Mouse (Mus musculus): ENCODE data around the gene Tmem270. TPM values are rescaled to one million over a fixed set of nuclear protein-coding genes. Genes with fewer than 3 reads are reported as not detected.

Tmem270 gene
- polyA plus RNA-seq, 1 experiment from 2014 or later = not detected

DNA sequence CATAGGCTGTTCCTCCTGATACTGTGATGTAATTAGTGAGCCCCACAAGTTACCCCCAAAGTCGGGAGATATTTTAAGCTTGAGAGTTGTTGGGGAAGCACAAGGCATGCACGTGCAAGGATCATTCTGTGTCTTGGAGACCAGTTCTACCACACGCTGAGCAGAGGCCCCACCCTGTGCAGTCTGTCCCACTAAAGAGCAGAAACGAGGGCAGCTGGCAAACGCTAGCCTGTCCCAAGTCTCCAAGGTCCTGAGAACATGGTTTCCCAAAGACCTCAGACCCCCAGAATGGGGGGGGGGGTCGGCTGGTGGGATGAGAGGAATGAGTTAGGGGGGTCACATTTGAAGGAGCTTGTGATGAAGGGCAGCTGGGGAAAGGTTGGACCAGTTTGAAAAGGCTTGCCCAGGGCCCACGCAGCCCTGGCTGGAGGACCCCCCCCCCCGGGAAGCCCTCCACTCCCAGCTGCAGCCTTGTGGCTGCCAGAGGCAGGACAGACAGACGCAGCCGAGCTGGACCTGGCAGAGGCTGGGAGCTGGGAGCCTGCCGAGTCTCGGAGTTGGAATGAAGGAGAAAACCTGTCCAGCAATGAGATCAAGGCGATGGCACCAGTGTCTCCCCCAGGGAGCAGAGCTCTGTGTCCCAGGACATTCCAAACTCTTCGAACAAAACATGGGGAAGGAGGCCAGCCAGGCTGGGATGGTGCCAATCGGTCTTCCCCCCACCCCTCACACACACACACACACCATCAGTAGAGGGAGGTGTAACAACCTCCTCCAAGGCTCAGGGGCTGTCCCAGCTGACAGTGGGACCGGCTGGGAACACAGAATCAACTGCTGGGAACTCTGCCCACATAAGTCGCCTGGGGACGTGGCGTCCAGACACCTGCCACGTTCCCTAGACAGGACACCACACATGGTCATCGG lies 32.3 kb downstream of the Tmem270 start:
- no peak overlapping the region for H3K4me2 ChIP-seq (replicated peaks)
- no peaks in the 10 kb centered on the region for H3K9me3 ChIP-seq
- ATAC-seq (ENCODE audit: low FRiP score, low read depth) = no peak
- H3K27me3 ChIP-seq (replicated peaks) = no peaks in the 10 kb centered on the region
- H3K4me1 ChIP-seq = no peaks in the 10 kb centered on the region
- H3K27ac ChIP-seq = no peak overlapping the region
- H3K4me3 ChIP-seq = no peak overlapping the region
- H3K9ac ChIP-seq = no peak overlapping the region
- no peaks in the 10 kb centered on the region for H3K36me3 ChIP-seq
- WGBS = 76% methylated on average over 21 of the region's 21 CpGs

DNA sequence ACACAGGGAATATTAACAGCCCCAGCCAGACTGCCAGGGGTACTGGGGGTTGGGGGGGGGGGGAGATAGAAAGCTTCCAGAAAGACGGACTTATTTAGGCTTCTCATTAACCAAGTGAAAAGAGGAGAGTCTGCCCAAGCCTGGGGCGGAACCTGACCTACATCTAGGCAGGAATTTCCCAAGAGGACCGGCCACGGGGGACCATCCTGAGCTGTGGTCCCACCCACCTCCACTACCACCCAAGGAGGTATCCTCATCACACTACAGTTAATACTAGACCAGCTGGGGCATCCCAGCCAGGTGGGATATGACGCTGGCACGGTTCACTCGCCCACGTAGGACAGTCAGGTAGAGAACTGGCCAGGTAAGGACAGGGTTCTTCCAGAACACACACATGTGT lies 33.5 kb downstream of the Tmem270 start:
- Histone ChIP-seq H3K9ac (no peak overlapping the region), H3K27me3 (replicated peaks) (no peaks in the 10 kb centered on the region), H3K27ac (no peak overlapping the region), H3K4me1 (no peaks in the 10 kb centered on the region), H3K9me3 (no peaks in the 10 kb centered on the region), H3K4me3 (no peak overlapping the region), H3K4me2 (replicated peaks) (no peak overlapping the region), H3K36me3 (no peaks in the 10 kb centered on the region)
- WGBS = 85% methylated on average over 8 of the region's 8 CpGs
- no peak for ATAC-seq (ENCODE audit: low FRiP score, low read depth)

DNA sequence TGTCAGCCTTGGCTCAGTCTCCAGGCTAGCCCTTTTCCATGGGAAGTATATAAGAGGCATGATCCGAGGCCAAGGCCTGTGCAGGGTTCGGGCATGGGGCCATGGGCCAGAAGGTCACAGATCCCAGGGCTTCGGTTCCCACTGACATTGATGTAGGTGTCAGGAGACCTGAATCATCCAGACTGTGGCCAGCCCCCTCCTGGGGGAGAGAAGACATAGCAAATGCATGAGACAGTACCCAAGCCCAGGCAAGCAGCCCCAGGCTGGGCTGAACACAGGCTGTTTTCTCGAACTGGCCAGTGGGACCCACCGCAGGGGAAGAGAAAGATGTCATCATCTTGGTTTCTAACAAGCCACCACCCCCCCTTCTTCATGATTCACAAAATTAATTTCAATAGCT lies 33.9 kb downstream of the Tmem270 start:
- Histone ChIP-seq H3K9me3 (no peaks in the 10 kb centered on the region), H3K4me2 (replicated peaks) (no peak overlapping the region), H3K4me3 (no peak overlapping the region), H3K36me3 (no peaks in the 10 kb centered on the region), H3K9ac (no peak overlapping the region), H3K27ac (no peak overlapping the region), H3K27me3 (replicated peaks) (no peaks in the 10 kb centered on the region), H3K4me1 (no peaks in the 10 kb centered on the region)
- WGBS = 82% methylated on average over 5 of the region's 5 CpGs
- ATAC-seq (ENCODE audit: low FRiP score, low read depth) = no peak

DNA sequence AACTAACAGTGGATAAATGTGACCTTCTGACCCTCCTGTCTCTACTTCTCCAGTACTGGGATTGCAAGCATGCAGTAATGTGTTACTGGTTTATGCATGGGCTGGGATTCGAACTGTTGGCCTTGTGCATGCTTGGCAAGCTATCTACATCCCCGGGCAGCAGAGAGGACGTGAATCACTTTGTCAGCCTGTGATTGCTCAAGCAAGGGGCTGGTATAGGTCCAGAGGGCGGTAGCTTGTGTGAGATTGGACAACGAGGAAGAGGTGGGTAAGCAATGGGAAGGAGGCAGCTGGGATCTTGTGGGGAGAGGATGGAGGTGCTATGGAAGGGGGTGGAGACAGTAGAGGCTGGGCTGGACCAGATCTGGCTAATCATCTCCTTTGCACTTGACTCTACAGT lies 38.0 kb downstream of the Tmem270 start:
- Histone ChIP-seq H3K9me3 (no peaks in the 10 kb centered on the region), H3K4me3 (no peak overlapping the region), H3K36me3 (no peaks in the 10 kb centered on the region), H3K4me2 (replicated peaks) (no peak overlapping the region), H3K27ac (no peak overlapping the region), H3K4me1 (no peaks in the 10 kb centered on the region), H3K27me3 (replicated peaks) (no peaks in the 10 kb centered on the region), H3K9ac (no peak overlapping the region)
- no peak for ATAC-seq (ENCODE audit: low FRiP score, low read depth)
- WGBS = 84% methylated on average over 5 of the region's 5 CpGs

DNA sequence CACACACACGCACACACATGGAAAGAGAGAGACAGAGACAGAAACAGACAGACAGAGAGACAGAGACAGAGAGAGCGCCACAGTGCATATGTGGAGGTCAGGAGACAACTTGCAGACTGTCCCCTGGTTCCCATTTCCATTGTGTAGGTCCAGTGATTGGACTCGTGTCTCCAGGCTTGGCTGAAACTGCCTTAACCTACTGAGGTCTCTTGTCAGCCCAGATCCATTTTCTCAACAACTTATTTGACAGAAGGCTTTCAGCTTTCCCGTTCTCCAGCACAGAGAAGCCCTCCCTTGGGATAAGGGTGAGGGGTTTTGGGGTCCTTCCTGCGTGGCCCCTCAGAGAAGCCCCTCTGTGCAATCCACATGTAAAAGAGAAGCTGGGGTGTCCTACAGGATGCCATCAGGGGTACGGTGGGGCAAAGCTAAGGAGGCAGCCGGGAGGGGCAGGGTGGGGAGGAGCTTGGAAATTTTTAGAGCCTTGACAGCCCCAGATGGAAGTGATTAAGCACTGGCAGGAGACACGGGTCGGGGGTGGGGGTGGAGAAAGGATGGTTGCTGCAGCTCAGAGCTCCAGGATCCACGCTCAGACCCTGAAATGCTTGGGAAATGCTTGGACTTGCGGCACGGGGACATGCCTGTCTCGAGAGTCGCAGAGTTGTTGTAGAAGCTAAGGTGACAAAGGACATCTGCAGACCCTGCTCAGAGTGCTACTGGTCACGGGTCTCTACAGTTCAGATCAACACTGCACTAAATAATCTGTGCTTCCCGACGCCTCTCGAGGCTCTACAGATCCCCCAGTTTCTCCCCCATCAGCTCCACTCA lies 39.0 kb downstream of the Tmem270 start:
- Histone ChIP-seq H3K9me3 (no peaks in the 10 kb centered on the region), H3K4me2 (replicated peaks) (no peak overlapping the region)
- 58% methylated on average over 18 of the region's 18 CpGs for WGBS

DNA sequence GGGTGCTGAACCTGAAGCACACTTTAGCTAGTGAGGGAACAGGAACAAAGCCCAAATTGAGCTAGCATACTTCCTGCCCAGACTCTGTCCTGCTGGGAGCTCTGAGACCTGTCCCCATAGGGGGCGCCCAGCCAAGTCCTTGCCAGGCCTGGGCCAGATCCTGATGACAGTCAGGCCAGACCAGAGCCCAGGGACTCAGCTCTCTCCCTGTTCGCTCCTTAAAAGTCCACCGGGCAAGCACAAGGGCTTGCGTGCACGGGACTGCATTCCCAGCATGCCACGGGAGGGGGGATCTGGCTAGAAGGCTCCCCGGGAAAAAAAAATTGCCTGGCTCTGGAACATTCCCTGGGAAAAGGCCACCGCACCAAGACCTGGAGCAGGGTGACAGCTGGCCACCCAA lies 41.4 kb downstream of the Tmem270 start:
- Histone ChIP-seq H3K4me2 (replicated peaks) (no peak overlapping the region), H3K36me3 (no peaks in the 10 kb centered on the region), H3K27ac (no peak overlapping the region), H3K4me1 (no peaks in the 10 kb centered on the region), H3K9ac (no peak overlapping the region), H3K4me3 (no peak overlapping the region), H3K9me3 (no peaks in the 10 kb centered on the region), H3K27me3 (replicated peaks) (no peaks in the 10 kb centered on the region)
- WGBS = 62% methylated on average over 8 of the region's 8 CpGs
- ATAC-seq (ENCODE audit: low FRiP score, low read depth) = no peak

More for the DNA sequence above, 39.0 kb downstream of the Tmem270 start:
- Histone ChIP-seq H3K36me3 (no peaks in the 10 kb centered on the region), H3K4me3 (no peak overlapping the region), H3K27ac (no peak overlapping the region), H3K27me3 (replicated peaks) (no peaks in the 10 kb centered on the region), H3K9ac (no peak overlapping the region), H3K4me1 (no peaks in the 10 kb centered on the region)
- no peak for ATAC-seq (ENCODE audit: low FRiP score, low read depth)

DNA sequence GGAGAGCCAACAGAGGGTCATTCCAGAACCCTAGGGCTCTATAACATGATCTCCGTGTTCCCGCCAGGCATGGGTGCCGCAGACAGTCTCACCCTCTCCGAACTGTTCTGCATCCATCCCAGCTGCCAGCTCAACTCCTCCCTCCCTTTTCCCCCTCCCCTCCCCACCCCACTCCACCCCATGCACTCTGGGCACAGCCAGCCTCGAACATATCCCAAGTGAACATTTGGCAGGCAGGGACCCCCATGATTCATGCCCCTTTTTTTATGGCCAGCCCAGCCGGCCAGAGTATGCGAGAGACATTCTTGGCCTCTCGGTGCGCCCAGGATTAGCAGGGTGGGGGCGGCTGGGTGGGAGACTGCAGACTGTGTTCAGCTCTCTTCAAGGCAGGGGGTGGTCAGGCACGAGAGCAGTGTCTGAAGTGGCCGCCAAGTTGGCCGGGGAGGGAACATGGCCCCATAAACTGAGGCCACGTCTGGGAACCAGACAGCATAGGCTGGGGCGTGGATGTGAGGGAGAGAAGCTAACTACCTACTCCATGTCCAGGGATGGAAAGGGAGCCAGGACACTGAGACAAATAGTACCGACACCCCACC lies 44.5 kb downstream of the Tmem270 start:
- Histone ChIP-seq H3K27me3 (replicated peaks) (no peaks in the 10 kb centered on the region), H3K9ac (no peak overlapping the region), H3K9me3 (no peaks in the 10 kb centered on the region), H3K36me3 (no peaks in the 10 kb centered on the region), H3K4me2 (replicated peaks) (no peak overlapping the region), H3K27ac (no peak overlapping the region), H3K4me1 (no peaks in the 10 kb centered on the region), H3K4me3 (no peak overlapping the region)
- no peak for ATAC-seq (ENCODE audit: low FRiP score, low read depth)
- WGBS = 69% methylated on average over 16 of the region's 16 CpGs

DNA sequence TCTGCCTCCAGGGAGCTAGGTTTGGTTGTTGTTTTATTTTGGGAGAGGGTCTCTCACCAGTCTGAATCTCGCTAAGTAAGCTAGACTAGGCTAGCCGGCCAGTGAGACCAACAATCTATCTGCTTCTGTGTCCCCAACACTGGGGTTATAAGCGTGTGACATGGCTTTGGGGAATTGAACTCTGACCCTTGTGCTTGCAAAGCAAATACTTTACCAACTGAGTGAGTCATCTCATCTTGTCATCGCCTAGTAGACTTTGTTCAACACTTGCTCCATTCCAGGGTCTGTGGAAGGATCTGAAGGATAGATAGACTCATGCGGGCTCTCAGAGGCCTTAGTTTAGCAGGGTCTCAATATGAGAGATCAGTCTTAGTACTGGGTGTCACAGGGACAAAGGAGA lies 47.3 kb downstream of the Tmem270 start:
- no peak overlapping the region for H3K4me2 ChIP-seq (replicated peaks)
- no peak for ATAC-seq (ENCODE audit: low FRiP score, low read depth)
- no peaks in the 10 kb centered on the region for H3K36me3 ChIP-seq
- H3K9me3 ChIP-seq = no peaks in the 10 kb centered on the region
- no peaks in the 10 kb centered on the region for H3K27me3 ChIP-seq (replicated peaks)
- no peak overlapping the region for H3K27ac ChIP-seq
- 87% methylated on average over 5 of the region's 5 CpGs for WGBS
- no peak overlapping the region for H3K4me3 ChIP-seq
- H3K4me1 ChIP-seq = no peaks in the 10 kb centered on the region
- no peak overlapping the region for H3K9ac ChIP-seq

DNA sequence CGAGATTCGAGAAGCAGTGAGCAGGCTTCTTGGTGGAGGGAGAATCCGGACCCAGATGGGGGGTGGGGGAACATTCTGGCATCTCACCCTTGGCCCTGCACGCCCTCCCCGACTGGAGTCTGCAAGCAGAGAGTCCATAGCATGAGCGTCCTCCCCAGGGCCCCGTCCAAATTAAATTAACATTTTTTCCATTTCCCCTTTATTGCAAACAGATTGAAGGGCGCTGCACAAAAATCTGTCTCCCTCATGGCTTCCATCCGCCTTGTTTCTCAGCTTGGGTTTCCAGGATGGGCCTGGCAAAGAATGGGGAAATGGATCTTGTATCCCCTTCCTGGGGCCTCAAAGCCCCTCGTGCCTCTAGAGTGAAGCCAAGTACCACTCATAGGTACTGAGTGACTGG lies 48.2 kb downstream of the Tmem270 start:
- H3K9me3 ChIP-seq = no peaks in the 10 kb centered on the region
- no peak overlapping the region for H3K27ac ChIP-seq
- H3K36me3 ChIP-seq = no peaks in the 10 kb centered on the region
- no peak for ATAC-seq (ENCODE audit: low FRiP score, low read depth)
- H3K27me3 ChIP-seq (replicated peaks) = no peaks in the 10 kb centered on the region
- H3K4me3 ChIP-seq = no peak overlapping the region
- no peaks in the 10 kb centered on the region for H3K4me1 ChIP-seq
- H3K4me2 ChIP-seq (replicated peaks) = no peak overlapping the region
- H3K9ac ChIP-seq = no peak overlapping the region
- WGBS = 86% methylated on average over 10 of the region's 10 CpGs

DNA sequence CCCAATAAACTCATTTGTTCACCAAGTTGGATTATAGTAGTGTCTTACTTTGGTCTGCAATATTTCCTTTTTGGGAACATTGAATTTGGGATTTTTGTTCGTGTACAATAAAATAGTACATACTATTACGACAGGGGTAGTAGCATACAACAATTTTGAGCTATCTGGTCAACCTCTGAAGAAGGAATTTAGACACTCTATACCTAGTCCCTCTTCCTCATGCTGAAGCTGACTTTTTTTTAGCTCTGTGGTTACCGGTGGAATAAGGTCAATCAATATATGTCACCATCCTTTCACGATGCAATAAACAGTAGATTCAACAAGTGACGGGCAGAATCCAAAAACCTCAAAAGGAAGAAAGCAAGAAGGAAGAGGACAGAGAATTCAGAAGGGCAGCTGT lies 53.7 kb downstream of the Tmem270 start:
- no peak for ATAC-seq (ENCODE audit: low FRiP score, low read depth)
- 90% methylated on average over 5 of the region's 5 CpGs for WGBS
- Histone ChIP-seq H3K27ac (no peak overlapping the region), H3K9me3 (no peaks in the 10 kb centered on the region), H3K4me1 (no peaks in the 10 kb centered on the region), H3K4me3 (no peak overlapping the region), H3K27me3 (replicated peaks) (no peaks in the 10 kb centered on the region), H3K4me2 (replicated peaks) (no peak overlapping the region), H3K9ac (no peak overlapping the region), H3K36me3 (no peaks in the 10 kb centered on the region)

All from neural tube, embryonic 12.5 days (tissue).